Mouse (Mus musculus) thymus, postnatal 36 days (tissue): ENCODE measurements around the gene She.
A peak's percentile ranks its signal among the peaks of the same experiment; 100 is the strongest.
"Not testable (repeated sequence)": the region's sequence is repeated elsewhere in the genome, so short reads cannot be mapped to it uniquely, and the experiment has no call there.

Source experiments
- DNase-seq, 2 experiments: peaks; one replicate each; pipeline ENCODE4 v3.0.0; 2022; ENCODE audit warnings: mixed read lengths in 2 of 2

Gene She

GRCm38 (mm10) chr3:89818605-89819004, 12.6 kb upstream of the She start:
- no peak for DNase-seq

- peak; percentile 13 to 29 for DNase-seq
Observed at GRCm38 (mm10) chr3:89819897-89820296, 11.3 kb upstream of the She start.

GRCm38 (mm10) chr3:89820311-89821095, 10.7 kb upstream of the She start:
- no peak for DNase-seq

DNA sequence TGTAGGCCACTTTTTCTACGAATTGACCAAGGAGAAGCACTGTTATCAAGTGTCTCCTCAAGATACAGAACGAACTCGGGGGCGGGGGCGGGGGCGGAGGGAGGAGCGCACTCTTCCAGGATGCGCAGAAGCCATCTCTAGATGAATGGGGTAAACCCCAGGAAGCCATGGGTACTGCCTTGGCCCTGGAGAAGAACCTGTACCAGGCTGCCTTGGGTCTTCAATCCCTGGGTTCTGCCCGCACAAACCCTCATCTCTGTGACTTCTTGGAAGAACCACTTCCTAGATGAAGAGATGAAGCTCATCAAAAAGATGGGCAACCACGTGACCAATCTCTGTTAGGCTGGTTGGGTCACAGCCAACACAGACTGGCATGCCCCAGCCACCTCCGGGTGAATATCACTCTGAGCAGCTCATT, 10.1 kb upstream of the She start:
- DNase-seq, result no peak

DNA sequence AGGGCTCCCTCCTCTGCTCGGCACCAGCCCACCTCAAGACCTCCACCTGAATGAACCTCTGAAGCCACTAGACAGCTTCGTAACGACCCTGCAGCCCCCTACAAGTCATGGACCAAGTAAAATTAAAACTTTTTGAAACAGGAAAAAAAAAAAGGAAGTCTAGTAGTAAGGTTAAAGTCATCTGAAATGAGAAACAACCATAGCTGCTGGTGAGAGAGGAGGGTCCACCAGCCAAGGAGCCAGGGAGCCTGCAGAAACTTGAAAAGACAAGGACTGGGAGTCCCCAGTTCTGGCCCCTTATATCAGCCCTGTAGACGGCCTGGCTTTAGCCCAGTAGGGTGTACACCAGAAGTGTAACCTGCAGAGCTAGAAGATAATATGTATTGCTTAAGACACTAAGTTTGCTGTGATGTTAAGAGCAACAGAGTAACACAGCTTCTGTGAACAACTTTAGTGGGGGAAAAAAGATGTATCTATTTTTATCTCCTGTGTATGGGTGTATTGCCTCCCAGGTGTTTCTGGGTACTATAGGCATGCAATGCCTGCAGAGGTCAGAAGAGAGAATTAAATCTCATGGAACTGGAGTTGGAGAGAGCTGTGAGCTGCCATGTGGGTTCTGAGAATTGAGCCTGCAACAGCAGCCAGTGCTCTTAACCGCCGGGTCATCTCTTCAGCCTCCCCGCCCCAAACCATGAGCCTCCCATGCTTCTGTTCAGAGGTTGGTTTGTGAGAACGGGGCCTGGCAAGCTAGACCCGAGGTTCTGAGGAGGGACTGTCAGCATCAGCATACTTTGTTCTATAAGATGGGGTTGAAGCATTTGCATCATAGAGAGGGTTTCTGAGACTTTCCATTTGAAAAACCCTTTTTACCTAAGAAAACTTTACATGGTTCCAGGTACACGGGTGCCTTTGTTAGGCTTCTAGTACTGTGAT, 9.4 kb upstream of the She start:
- no peak for DNase-seq

- no peak for DNase-seq
Observed at GRCm38 (mm10) chr3:89823594-89823993, 7.6 kb upstream of the She start.

DNA sequence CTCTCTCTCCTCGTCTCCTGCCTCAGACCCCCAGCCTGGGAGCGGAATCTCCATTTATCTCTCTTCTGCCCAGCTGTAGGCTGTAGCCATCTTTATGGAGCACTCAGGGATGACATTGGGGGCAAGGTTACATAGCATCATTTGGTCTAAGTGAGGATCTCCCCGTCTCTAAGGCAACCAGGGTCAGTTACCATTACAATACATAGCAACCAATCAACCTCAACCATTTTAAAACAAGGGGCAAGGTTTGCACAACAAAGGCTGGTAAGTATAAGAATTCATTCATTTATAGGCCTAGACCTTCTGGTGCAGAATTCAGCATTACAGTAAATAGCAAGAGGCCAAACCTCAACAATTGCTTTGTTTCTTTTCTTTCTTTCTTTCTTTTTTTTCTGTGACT, 4.9 kb upstream of the She start:
- no peak for DNase-seq

- no peak for DNase-seq
Observed at GRCm38 (mm10) chr3:89835362-89835761, 4.2 kb downstream of the She start.

GRCm38 (mm10) chr3:89842258-89842657, 11.1 kb downstream of the She start:
- peak; percentile 48 to 55 for DNase-seq

DNA sequence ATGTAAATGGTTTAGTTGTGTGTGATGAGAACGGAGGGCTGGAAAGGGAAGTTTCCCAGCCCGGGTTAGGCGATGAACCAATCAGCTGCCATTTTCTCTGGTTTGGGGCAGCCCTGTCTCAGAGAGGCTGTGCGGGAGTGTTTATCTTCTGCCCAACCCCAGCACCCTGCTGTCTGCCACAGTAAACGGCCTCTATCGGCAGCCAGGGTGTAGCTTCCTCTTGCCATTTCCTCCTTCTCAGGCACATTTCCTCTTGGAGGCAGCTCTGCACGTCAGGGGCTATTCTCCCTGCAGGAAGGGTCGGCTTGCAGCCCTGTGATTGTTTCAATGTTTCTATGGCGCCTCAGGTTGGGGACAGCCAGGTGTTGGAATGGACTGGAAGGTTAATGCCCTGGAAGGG, 12.0 kb downstream of the She start:
- peak in 1 of 2 experiments; percentile 31 for DNase-seq

- DNase-seq, result no peak
Observed at GRCm38 (mm10) chr3:89845814-89846213, 14.6 kb downstream of the She start.

GRCm38 (mm10) chr3:89847126-89847525, 16.0 kb downstream of the She start:
- DNase-seq, result no peak

GRCm38 (mm10) chr3:89847596-89847995, 16.4 kb downstream of the She start:
- DNase-seq, result no peak

- DNase-seq, result no peak
Observed at GRCm38 (mm10) chr3:89848083-89848482, 16.9 kb downstream of the She start.

- no peak for DNase-seq
Observed at GRCm38 (mm10) chr3:89853752-89854151, 22.6 kb downstream of the She start.

GRCm38 (mm10) chr3:89857353-89857752, 26.2 kb downstream of the She start:
- peak in 1 of 2 experiments; percentile 27 for DNase-seq

GRCm38 (mm10) chr3:89858123-89858522, 27.0 kb downstream of the She start:
- DNase-seq, result no peak

GRCm38 (mm10) chr3:89858888-89859287, 27.7 kb downstream of the She start:
- no peak for DNase-seq

DNA sequence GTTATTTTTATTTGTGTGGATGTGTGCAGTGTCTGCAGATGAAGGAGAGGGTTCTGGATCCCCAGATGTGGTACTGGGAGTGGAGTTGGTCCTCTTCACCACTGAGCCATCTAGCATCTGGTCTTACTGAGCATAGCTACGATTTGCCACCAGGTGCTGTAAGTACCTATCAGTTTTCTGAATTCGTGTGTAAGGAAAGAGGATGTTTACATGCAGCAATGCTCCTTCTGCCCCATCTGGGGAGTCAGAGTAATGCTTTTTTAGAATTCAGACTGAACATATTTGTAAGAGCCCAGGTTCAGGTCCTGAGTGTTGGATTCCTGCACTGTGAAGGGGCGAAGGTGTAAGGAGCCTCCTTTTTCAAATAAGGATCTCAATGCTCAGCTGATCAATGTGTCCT, 28.8 kb downstream of the She start:
- no peak for DNase-seq

DNA sequence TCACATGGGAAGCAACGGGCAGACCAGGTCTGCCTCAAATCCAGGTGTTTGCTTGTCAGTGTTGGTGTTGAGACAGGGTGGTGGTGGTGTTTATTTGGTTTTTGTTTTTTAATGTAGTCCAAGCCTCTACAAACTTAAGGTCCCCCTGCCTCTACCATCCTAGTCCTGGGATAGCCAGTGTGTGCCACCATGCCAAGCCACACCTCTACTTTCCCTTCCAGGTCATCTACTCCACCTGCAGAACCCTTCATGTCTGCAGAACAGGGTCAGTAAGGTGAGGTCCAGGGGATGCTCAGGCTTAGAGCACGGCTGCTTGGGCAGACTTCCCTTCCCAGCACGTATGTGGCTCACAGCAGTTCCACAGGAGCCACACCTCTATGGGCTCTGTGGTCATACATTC, 29.2 kb downstream of the She start:
- no peak for DNase-seq

- no peak for DNase-seq
Observed at GRCm38 (mm10) chr3:89861070-89861469, 29.9 kb downstream of the She start.

GRCm38 (mm10) chr3:89862182-89862761, 31.1 kb downstream of the She start:
- no peak for DNase-seq

DNA sequence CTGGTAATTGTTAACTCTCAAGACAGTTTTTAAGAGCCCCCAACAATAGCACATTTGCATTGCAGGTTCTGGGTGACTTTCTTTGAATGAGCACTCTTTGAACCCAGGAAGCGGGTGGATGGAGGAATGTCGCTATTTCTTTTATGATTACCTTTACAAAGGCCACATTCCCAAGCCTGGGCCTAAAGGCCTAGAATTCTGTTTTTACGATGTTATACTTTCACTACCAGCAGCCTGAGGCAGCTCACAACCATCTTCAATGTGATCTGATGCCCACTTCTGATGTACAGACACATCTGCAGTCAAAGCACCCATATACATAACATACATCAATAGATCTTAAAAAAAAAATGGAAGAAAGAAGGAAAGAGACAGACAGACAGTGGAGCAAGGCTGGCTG, 32.1 kb downstream of the She start:
- DNase-seq, result not testable (repeated sequence)
